Mouse (Mus musculus) forebrain, embryonic 10.5 days (tissue): ENCODE measurements around the gene Cnnm1. TPM values are rescaled to one million over a fixed set of nuclear protein-coding genes. Genes with fewer than 3 reads are reported as not detected.

Source experiments
- DNase-seq: peaks from one replicate; pipeline ENCODE4 v3.0.0-alpha.2; 2017; ENCODE audit warnings: low spot score; ENCODE audit errors: extremely low spot score
- H3K27ac ChIP-seq: fragments of 300-500 bp; sonication (generic); 2 replicates; pipeline ENCODE4 v1.5.1; 2016; ENCODE audit warnings: mild to moderate bottlenecking
- H3K27me3 ChIP-seq: fragments of 300-500 bp; sonication (generic); 2 replicates; pipeline ENCODE4 v1.6.1; 2016; ENCODE audit warnings: mild to moderate bottlenecking; ENCODE audit not compliant: poor library complexity, severe bottlenecking
- H3K36me3 ChIP-seq: fragments of 300-500 bp; sonication (generic); replicated peaks from 2 replicates; pipeline ENCODE4 v1.6.1; 2016; ENCODE audit warnings: mild to moderate bottlenecking, moderate library complexity
- H3K4me1 ChIP-seq: fragments of 300-500 bp; sonication (generic); 2 replicates; pipeline ENCODE4 v1.6.1; 2016
- H3K4me3 ChIP-seq: fragments of 300-500 bp; sonication (generic); 2 replicates; pipeline ENCODE4 v1.5.1; 2016; ENCODE audit warnings: mild to moderate bottlenecking, moderate library complexity
- H3K9me3 ChIP-seq: fragments of 300-500 bp; sonication (generic); 2 replicates; pipeline ENCODE4 v1.6.1; 2016; ENCODE audit warnings: mild to moderate bottlenecking, moderate library complexity
- WGBS: fragments of 180-500 bp; shearing (Covaris S2); methylation state at CpG from one replicate; pipeline ENCODE4 v1.1.7; 2016; 5-methylcytosine and 5-hydroxymethylcytosine counted together
- polyA plus RNA-seq: library from polyadenylated mRNA; unstranded; fragments of >200 nt; fragmentation: Nextera tagmentation; extraction: Ambion mirVana; gene quantifications from 2 replicates; pipeline ENCODE4 v1.2.1, GENCODE M21; 2016

Gene Cnnm1
- polyA plus RNA-seq, 1 experiment from 2014 or later, result 0.31 TPM

GRCm38 (mm10) chr19:43444636-43445205 lies 4.5 kb downstream of the Cnnm1 start:
- Histone ChIP-seq H3K27me3 (peaks cover 42% of the 10 kb centered on the region), H3K36me3 (0 out of 2 replicates have a peak, but pooled peaks cover 5% of the 10 kb centered on the region), H3K4me1 (peaks cover 25% of the 10 kb centered on the region), H3K4me3 (no peak overlapping the region), H3K27ac (no peak overlapping the region), H3K9me3 (peaks cover 12% of the 10 kb centered on the region)
- DNase-seq, result no peak
- WGBS, result 87% methylated on average over 6 of the region's 6 CpGs

- no peak overlapping the region for H3K4me3 ChIP-seq
- no peak for DNase-seq
- H3K27me3 ChIP-seq, result no peaks in the 10 kb centered on the region
- no peak overlapping the region for H3K27ac ChIP-seq
- H3K9me3 ChIP-seq, result no peaks in the 10 kb centered on the region
- WGBS, result 90% methylated on average over 10 of the region's 10 CpGs
- no peaks in the 10 kb centered on the region for H3K36me3 ChIP-seq
- H3K4me1 ChIP-seq, result no peaks in the 10 kb centered on the region
These were observed 11.3 kb downstream of the Cnnm1 start for GRCm38 (mm10) chr19:43451563-43451962.

GRCm38 (mm10) chr19:43452176-43452575 lies 11.9 kb downstream of the Cnnm1 start:
- no peaks in the 10 kb centered on the region for H3K27me3 ChIP-seq
- H3K36me3 ChIP-seq, result no peaks in the 10 kb centered on the region
- H3K4me3 ChIP-seq, result no peak overlapping the region
- DNase-seq, result no peak
- H3K27ac ChIP-seq, result no peak overlapping the region
- WGBS, result 94% methylated on average over 5 of the region's 5 CpGs
- H3K4me1 ChIP-seq, result no peaks in the 10 kb centered on the region
- H3K9me3 ChIP-seq, result no peaks in the 10 kb centered on the region

- H3K36me3 ChIP-seq, result no peaks in the 10 kb centered on the region
- no peak for DNase-seq
- H3K9me3 ChIP-seq, result no peaks in the 10 kb centered on the region
- H3K27ac ChIP-seq, result no peak overlapping the region
- no peaks in the 10 kb centered on the region for H3K4me1 ChIP-seq
- no peak overlapping the region for H3K4me3 ChIP-seq
- no peaks in the 10 kb centered on the region for H3K27me3 ChIP-seq
- 86% methylated on average over 4 of the region's 4 CpGs for WGBS
These were observed 12.8 kb downstream of the Cnnm1 start for GRCm38 (mm10) chr19:43453025-43453424.

GRCm38 (mm10) chr19:43459948-43460347 lies 19.7 kb downstream of the Cnnm1 start:
- 71% methylated on average over 4 of the region's 4 CpGs for WGBS
- Histone ChIP-seq H3K9me3 (no peaks in the 10 kb centered on the region), H3K27me3 (no peaks in the 10 kb centered on the region), H3K36me3 (no peaks in the 10 kb centered on the region), H3K4me3 (no peak overlapping the region), H3K27ac (no peak overlapping the region), H3K4me1 (no peaks in the 10 kb centered on the region)
- DNase-seq, result no peak

GRCm38 (mm10) chr19:43460481-43460880 lies 20.2 kb downstream of the Cnnm1 start:
- Histone ChIP-seq H3K9me3 (no peaks in the 10 kb centered on the region), H3K36me3 (no peaks in the 10 kb centered on the region), H3K27me3 (no peaks in the 10 kb centered on the region), H3K4me1 (no peaks in the 10 kb centered on the region), H3K4me3 (no peak overlapping the region), H3K27ac (no peak overlapping the region)
- DNase-seq, result no peak
- WGBS, result 88% methylated on average over 12 of the region's 12 CpGs

GRCm38 (mm10) chr19:43462141-43462540 lies 21.9 kb downstream of the Cnnm1 start:
- no peaks in the 10 kb centered on the region for H3K27me3 ChIP-seq
- 85% methylated on average over 3 of the region's 3 CpGs for WGBS
- DNase-seq, result no peak

GRCm38 (mm10) chr19:43463546-43464293 lies 23.5 kb downstream of the Cnnm1 start:
- no peaks in the 10 kb centered on the region for H3K36me3 ChIP-seq
- WGBS, result 93% methylated on average over 7 of the region's 7 CpGs
- no peak for DNase-seq
- no peak overlapping the region for H3K4me3 ChIP-seq
- H3K9me3 ChIP-seq, result no peaks in the 10 kb centered on the region
- no peak overlapping the region for H3K27ac ChIP-seq
- no peaks in the 10 kb centered on the region for H3K4me1 ChIP-seq
- no peaks in the 10 kb centered on the region for H3K27me3 ChIP-seq

More at GRCm38 (mm10) chr19:43462141-43462540, 21.9 kb downstream of the Cnnm1 start:
- Histone ChIP-seq H3K27ac (no peak overlapping the region), H3K9me3 (no peaks in the 10 kb centered on the region), H3K4me3 (no peak overlapping the region), H3K4me1 (no peaks in the 10 kb centered on the region), H3K36me3 (no peaks in the 10 kb centered on the region)

GRCm38 (mm10) chr19:43464294-43464687 lies 24.1 kb downstream of the Cnnm1 start:
- Histone ChIP-seq H3K27me3 (no peaks in the 10 kb centered on the region), H3K9me3 (no peaks in the 10 kb centered on the region), H3K4me1 (peaks cover 3% of the 10 kb centered on the region), H3K4me3 (no peak overlapping the region), H3K36me3 (no peaks in the 10 kb centered on the region), H3K27ac (no peak overlapping the region)
- WGBS, result 88% methylated on average over 3 of the region's 3 CpGs
- no peak for DNase-seq

- peaks cover 7% of the 10 kb centered on the region for H3K4me1 ChIP-seq
- no peak for DNase-seq
- no peaks in the 10 kb centered on the region for H3K9me3 ChIP-seq
- no peaks in the 10 kb centered on the region for H3K36me3 ChIP-seq
- 94% methylated on average over 11 of the region's 11 CpGs for WGBS
- H3K27ac ChIP-seq, result no peak overlapping the region
- no peaks in the 10 kb centered on the region for H3K27me3 ChIP-seq
- H3K4me3 ChIP-seq, result no peak overlapping the region
These were observed 24.8 kb downstream of the Cnnm1 start for GRCm38 (mm10) chr19:43465076-43465475.

- no peak overlapping the region for H3K4me3 ChIP-seq
- H3K36me3 ChIP-seq, result no peaks in the 10 kb centered on the region
- no peak overlapping the region for H3K27ac ChIP-seq
- no peak for DNase-seq
- H3K27me3 ChIP-seq, result no peaks in the 10 kb centered on the region
- peaks cover 7% of the 10 kb centered on the region for H3K4me1 ChIP-seq
- no peaks in the 10 kb centered on the region for H3K9me3 ChIP-seq
- 92% methylated on average over 14 of the region's 14 CpGs for WGBS
These were observed 25.5 kb downstream of the Cnnm1 start for GRCm38 (mm10) chr19:43465601-43466255.

- H3K4me3 ChIP-seq, result no peak overlapping the region
- H3K36me3 ChIP-seq, result no peaks in the 10 kb centered on the region
- DNase-seq, result no peak
- no peak overlapping the region for H3K27ac ChIP-seq
- no peaks in the 10 kb centered on the region for H3K27me3 ChIP-seq
- peaks cover 7% of the 10 kb centered on the region for H3K4me1 ChIP-seq
- H3K9me3 ChIP-seq, result no peaks in the 10 kb centered on the region
- 87% methylated on average over 12 of the region's 12 CpGs for WGBS
These were observed 27.9 kb downstream of the Cnnm1 start for GRCm38 (mm10) chr19:43467927-43468685.
